Mouse (Mus musculus) kidney, adult 2 months (tissue): ENCODE data around the gene Dner.

ENCODE experiments used
- CTCF ChIP-seq: fragments of 200-500 bp; conservative IDR thresholded peaks from 2 replicates; pipeline ENCODE4 v1.5.1; 2011; ENCODE audit warnings: low read depth, mild to moderate bottlenecking, control low read depth, low read length, moderate library complexity, mixed read lengths; ENCODE audit not compliant: insufficient read depth, insufficient read length
- POLR2A ChIP-seq: fragments of 200-500 bp; IDR thresholded peaks from one replicate; pipeline ENCODE4 v1.6.1; 2011; ENCODE audit warnings: low read depth, low read length, control low read depth

DNA sequence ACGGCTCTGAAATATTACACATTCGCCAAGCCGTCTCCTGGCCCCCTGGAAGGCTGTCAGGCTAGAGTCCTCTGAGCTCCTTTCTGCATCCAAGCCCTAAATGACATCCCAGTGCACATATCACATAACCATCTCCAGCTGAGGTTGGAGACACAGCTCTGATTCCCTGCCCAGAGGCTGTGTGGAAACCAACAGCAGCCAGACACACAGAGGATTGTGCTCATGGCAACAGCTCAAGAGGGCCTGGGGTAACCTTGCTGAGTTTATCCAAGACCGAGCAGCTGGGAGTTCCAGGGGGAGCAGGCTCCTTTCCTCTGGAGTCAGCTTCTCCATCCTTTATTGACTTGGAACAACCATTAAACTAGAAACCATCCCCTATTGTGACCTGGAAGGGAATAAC lies 177.7 kb downstream of the Dner start:
- TF ChIP-seq POLR2A = no peak
- no peak for TF ChIP-seq CTCF
